Mouse (Mus musculus) heart, postnatal 0 days (tissue): ENCODE data around the gene Abcg4.

Experiments
- CTCF ChIP-seq: IDR thresholded peaks from 2 replicates; pipeline ENCODE4 v1.5.1; 2016; ENCODE audit warnings: antibody characterized with exemption, control low read depth, low read depth
- EP300 ChIP-seq: IDR thresholded peaks from 2 replicates; pipeline ENCODE4 v1.6.1; 2016; ENCODE audit warnings: antibody characterized with exemption, low read depth

- TF ChIP-seq CTCF (no peak), EP300 (no peak)
These were observed 21.3 kb upstream of the Abcg4 start for GRCm38 (mm10) chr9:44309756-44310155.
